Mouse (Mus musculus) midbrain, embryonic 16.5 days (tissue): ENCODE results near the gene Pdzd2. TPM values are rescaled to one million over a fixed set of nuclear protein-coding genes. Genes with fewer than 3 reads are reported as not detected.

Experiments
- ATAC-seq: fragments of 200-750 bp; cut with Nextera tagmentation; 2 replicates; pipeline ENCODE4 v1.8.0; 2017; ENCODE audit warnings: moderate TSS enrichment
- H3K27ac ChIP-seq: fragments of 300-500 bp; sonication (generic); 2 replicates; pipeline ENCODE4 v1.5.1; 2014; ENCODE audit warnings: mild to moderate bottlenecking, low read length, mixed read lengths
- H3K27me3 ChIP-seq: fragments of 300-500 bp; sonication (generic); 2 replicates; pipeline ENCODE4 v1.6.1; 2014; ENCODE audit warnings: low read depth, low read length, mixed read lengths; ENCODE audit not compliant: control insufficient read depth, insufficient read depth
- H3K36me3 ChIP-seq: fragments of 300-500 bp; sonication (generic); 2 replicates; pipeline ENCODE4 v1.6.1; 2014; ENCODE audit warnings: mild to moderate bottlenecking, low read length, moderate library complexity, mixed read lengths; ENCODE audit not compliant: control insufficient read depth, insufficient read depth
- H3K4me1 ChIP-seq: fragments of 300-500 bp; sonication (generic); 2 replicates; pipeline ENCODE4 v1.6.1; 2014; ENCODE audit warnings: mild to moderate bottlenecking, low read length, mixed read lengths; ENCODE audit not compliant: control insufficient read depth, insufficient read depth
- H3K4me2 ChIP-seq: fragments of 300-500 bp; sonication (generic); 2 replicates; pipeline ENCODE4 v1.6.1; 2014; ENCODE audit warnings: mild to moderate bottlenecking, low read length, mixed read lengths
- H3K4me3 ChIP-seq: fragments of 300-500 bp; sonication (generic); 2 replicates; pipeline ENCODE4 v1.5.1; 2014; ENCODE audit warnings: low read depth, mild to moderate bottlenecking, low read length, moderate library complexity, mixed read lengths
- H3K9ac ChIP-seq: fragments of 300-500 bp; sonication (generic); 2 replicates; pipeline ENCODE4 v1.6.1; 2014; ENCODE audit warnings: low read depth, low read length, mixed read lengths
- H3K9me3 ChIP-seq: fragments of 300-500 bp; sonication (generic); replicated peaks from 2 replicates; pipeline ENCODE4 v1.6.1; 2014; ENCODE audit warnings: mild to moderate bottlenecking, low read length, mixed read lengths; ENCODE audit not compliant: control insufficient read depth, poor library complexity, severe bottlenecking
- WGBS: fragments of 180-500 bp; shearing (Covaris S2); extraction: QIAGEN DNeasy Blood & Tissue Kit; methylation state at CpG from one replicate; pipeline ENCODE4 v1.1.7; 2014; 5-methylcytosine and 5-hydroxymethylcytosine counted together
- polyA plus RNA-seq: library from polyadenylated mRNA; unstranded; fragments of >200 nt; fragmentation: Nextera tagmentation; extraction: Ambion mirVana; gene quantifications from 2 replicates; pipeline ENCODE4 v1.2.1, GENCODE M21; 2015

Gene Pdzd2
- polyA plus RNA-seq, 1 experiment from 2014 or later, result 14.5 TPM

DNA sequence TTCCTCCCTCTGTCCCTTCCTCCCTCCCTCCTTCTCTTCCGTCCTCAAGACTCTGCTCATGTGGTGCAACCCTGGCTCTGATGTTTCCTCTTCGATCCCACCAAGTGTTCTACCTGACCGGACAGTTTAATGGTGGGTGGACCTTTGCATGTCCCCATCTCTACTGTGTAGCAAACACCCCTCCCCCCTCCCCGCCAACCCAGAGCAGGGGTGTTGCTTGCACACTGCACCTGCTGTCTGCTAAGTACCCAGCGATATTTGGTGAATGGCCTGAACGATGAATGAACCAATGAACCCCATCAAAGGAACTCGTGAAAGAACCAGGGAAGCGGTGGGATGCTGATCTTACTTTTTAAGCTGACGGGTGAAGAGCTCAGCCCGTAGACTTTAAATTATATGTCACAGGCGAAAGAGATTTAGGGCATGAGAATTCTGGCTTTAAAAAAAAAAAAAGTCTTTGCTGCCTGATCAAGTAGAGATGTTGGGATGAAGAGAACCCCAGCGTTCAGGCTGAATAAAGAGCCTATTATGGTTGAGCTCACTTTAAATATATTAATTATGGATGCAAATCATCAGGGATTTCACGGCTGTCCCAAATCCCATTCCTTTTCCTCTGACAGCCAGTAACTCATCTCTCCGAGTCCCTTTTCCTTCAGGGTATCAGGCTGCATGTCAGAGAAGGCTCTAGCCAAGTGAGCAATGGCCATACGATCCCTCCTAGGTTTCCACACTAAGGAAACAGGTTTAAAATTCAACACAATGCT, 350.8 kb downstream of the Pdzd2 start:
- H3K9ac ChIP-seq, result no peak overlapping the region
- 23% methylated on average over 15 of the region's 15 CpGs for WGBS
- H3K9me3 ChIP-seq, result no peaks in the 10 kb centered on the region
- H3K27ac ChIP-seq, result peak overlapping the region; percentile 34; the same call in 1 of the 2 replicates
- no peak overlapping the region for H3K4me2 ChIP-seq
- H3K4me3 ChIP-seq, result no peak overlapping the region
- ATAC-seq, result peak; percentile 75
- peaks cover 3% of the 10 kb centered on the region; the same call in 1 of the 2 replicates for H3K4me1 ChIP-seq
- H3K27me3 ChIP-seq, result no peaks in the 10 kb centered on the region
- no peaks in the 10 kb centered on the region for H3K36me3 ChIP-seq

DNA sequence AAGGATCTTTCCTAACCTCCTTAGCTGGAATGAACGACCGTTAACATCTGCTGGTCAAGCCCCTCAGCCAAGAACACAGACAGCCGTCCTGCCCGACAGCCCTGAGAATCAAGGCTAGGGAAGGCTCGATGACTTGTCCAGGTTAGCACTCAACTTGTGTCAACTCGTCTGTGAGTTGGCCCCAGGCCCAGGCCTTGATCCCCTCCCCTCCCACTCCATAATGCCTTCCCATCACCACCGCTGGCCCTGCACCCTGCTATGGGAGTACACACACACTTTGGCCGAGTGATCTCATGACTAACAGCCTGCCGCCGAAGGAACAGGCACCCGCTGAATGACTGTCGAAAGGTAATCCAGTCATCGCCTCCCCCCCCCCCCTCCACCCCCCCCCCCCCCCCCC, 355.0 kb downstream of the Pdzd2 start:
- H3K4me2 ChIP-seq, result no peak overlapping the region

DNA sequence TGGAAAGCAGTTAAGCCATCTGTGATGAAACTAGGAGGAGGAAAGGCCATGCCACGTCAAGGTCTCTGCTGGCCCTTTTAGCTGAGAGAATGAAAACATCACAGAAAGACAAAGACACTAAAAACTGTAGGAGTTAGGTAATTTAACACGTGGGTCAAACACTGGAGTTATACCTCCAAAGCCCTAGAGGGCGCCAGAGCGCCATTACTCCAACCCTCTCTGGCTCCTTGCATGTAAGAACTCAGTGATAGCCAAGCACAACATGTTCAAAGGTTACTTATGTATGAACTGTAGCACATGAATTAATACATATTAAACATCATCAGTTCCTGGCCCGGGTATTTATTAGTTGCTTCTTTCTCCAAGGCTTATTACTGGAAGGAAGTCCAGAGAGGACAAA, 359.2 kb downstream of the Pdzd2 start:
- Histone ChIP-seq H3K36me3 (no peaks in the 10 kb centered on the region), H3K4me1 (peaks cover 6% of the 10 kb centered on the region; the same call in 1 of the 2 replicates), H3K27ac (no peak overlapping the region), H3K9me3 (no peaks in the 10 kb centered on the region), H3K27me3 (0 out of 2 replicates have a peak, but pooled peaks cover 2% of the 10 kb centered on the region), H3K4me3 (no peak overlapping the region), H3K9ac (no peak overlapping the region), H3K4me2 (no peak overlapping the region)
- no peak for ATAC-seq
- WGBS, result 55% methylated on average over 5 of the region's 5 CpGs

More for the DNA sequence above, 355.0 kb downstream of the Pdzd2 start:
- Histone ChIP-seq H3K4me3 (no peak overlapping the region), H3K4me1 (peaks cover 3% of the 10 kb centered on the region; the same call in 1 of the 2 replicates), H3K9me3 (no peaks in the 10 kb centered on the region), H3K27me3 (no peaks in the 10 kb centered on the region), H3K36me3 (no peaks in the 10 kb centered on the region), H3K27ac (no peak overlapping the region), H3K9ac (no peak overlapping the region)
- 80% methylated on average over 13 of the region's 13 CpGs for WGBS
- ATAC-seq, result no peak

DNA sequence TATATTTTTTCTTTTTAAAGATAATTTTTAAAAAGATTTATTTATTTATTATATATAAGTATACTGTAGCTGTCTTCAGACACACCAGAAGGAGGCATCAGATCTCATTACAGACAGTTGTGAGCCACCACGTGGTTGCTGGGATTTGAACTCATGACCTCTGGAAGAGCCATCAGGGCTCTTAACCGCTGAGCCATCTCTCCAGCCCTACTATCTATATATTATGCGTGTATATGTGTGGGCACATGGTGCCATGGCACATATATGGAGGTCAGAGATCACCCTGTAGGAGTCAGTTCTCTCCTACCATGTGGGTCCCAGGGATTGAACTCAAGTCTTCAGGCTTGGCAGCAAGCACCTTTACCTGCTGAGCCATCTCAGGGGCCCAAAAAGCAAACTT, 359.7 kb downstream of the Pdzd2 start:
- no peak for ATAC-seq
- H3K36me3 ChIP-seq, result no peaks in the 10 kb centered on the region
- no peak overlapping the region for H3K9ac ChIP-seq
- H3K4me3 ChIP-seq, result no peak overlapping the region
- H3K27ac ChIP-seq, result no peak overlapping the region
- no peak overlapping the region for H3K4me2 ChIP-seq
- peaks cover 6% of the 10 kb centered on the region; the same call in 1 of the 2 replicates for H3K4me1 ChIP-seq
- no peaks in the 10 kb centered on the region for H3K9me3 ChIP-seq
- 0 out of 2 replicates have a peak, but pooled peaks cover 2% of the 10 kb centered on the region for H3K27me3 ChIP-seq
- WGBS, result 92% methylated on average over 3 of the region's 3 CpGs

DNA sequence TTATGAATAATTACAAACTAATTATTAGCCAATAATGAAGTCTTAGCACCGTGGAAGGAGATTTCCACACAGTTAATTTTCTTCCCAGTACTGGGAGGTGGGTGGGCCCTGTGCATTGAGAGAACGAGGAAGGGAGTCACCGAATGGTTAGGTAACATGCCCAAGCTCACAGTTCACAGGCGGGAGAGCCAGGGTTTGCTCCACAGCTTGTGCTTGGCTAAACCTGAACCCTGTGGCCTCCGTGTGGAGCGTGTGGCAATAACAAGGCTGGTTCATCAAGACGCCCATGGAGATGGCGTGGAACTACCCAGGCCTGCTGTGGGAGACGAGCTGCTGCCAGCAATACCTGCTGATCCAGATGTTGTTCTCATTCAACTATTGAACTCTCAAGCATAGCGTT, 361.9 kb downstream of the Pdzd2 start:
- Histone ChIP-seq H3K9ac (no peak overlapping the region), H3K4me2 (no peak overlapping the region), H3K27me3 (0 out of 2 replicates have a peak, but pooled peaks cover 2% of the 10 kb centered on the region), H3K4me3 (no peak overlapping the region), H3K36me3 (no peaks in the 10 kb centered on the region), H3K27ac (no peak overlapping the region), H3K9me3 (no peaks in the 10 kb centered on the region), H3K4me1 (peaks cover 6% of the 10 kb centered on the region; the same call in 1 of the 2 replicates)
- 77% methylated on average over 10 of the region's 10 CpGs for WGBS
- no peak for ATAC-seq

DNA sequence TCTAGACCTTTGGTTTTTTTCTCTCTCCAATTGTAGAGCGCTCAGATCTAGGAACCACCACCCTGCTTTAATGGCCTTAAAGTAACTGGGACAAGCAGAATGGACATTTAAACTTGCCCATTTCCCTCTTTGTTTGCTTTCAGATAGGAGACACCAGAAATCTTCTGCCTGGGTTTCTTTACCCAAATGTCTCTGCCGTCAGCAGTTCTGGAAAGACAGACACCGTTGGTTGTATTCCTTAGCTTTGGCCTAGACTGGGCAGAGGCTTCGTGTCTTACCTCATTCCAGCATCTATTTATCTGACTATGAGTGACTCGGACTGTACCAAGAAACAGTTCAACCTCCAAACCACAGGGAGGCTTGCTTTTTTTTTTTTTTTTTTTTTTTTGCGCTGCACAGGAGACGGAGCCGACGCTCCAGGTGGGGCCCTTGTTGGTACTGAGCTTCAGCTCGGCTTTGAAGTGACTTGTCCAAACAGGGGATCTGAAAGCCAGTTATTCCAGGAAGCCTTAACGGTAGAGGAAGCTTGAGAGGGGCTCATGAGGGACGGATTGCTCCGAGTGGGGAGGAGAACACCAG, 363.1 kb downstream of the Pdzd2 start:
- H3K9me3 ChIP-seq, result no peaks in the 10 kb centered on the region
- no peak for ATAC-seq
- no peak overlapping the region for H3K4me3 ChIP-seq
- no peak overlapping the region for H3K27ac ChIP-seq
- H3K27me3 ChIP-seq, result 0 out of 2 replicates have a peak, but pooled peaks cover 2% of the 10 kb centered on the region
- H3K36me3 ChIP-seq, result no peaks in the 10 kb centered on the region
- H3K9ac ChIP-seq, result no peak overlapping the region
- WGBS, result 35% methylated on average over 13 of the region's 13 CpGs
- H3K4me2 ChIP-seq, result no peak overlapping the region
- H3K4me1 ChIP-seq, result peaks cover 6% of the 10 kb centered on the region; the same call in 1 of the 2 replicates

DNA sequence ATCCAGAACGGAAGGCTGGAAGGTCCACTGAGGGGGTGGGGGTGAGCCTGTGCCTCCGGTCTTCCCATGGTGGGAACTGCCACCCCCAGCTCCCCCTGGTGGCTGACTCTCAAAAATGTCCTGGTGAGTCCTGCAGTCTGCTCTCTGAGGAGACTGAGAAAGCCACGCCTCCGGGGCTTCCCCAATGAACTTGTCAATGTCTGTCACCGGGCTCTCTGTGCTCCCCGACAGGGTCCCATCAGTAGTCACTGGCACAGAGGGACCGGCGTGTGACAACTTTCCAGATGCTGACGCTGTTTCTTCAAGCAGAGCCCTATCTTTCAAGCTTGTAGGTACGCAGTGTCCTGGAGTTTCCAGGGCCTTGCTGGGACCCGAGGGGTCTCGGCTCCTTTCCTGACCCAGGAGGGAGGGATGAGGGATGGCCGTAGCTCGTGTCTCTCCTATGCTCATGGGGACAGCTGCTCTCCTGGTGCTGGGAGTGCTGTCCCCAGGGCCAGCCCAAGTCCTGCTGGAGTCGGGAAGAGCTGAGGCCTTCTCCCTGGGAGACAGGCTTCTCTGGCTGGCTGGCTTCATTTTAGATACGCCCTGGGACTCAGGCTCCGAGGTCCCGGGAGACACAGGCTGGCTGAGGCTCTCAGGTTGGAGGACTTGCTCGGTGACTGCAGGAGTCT, 363.9 kb downstream of the Pdzd2 start:
- Histone ChIP-seq H3K36me3 (no peaks in the 10 kb centered on the region), H3K9me3 (no peaks in the 10 kb centered on the region), H3K27ac (no peak overlapping the region), H3K4me1 (peaks cover 9% of the 10 kb centered on the region), H3K4me2 (peak overlapping the region; percentile 46), H3K9ac (0 out of 2 replicates have a peak overlapping the region, but pooled peaks have one; percentile 4), H3K4me3 (peak overlapping the region; percentile 14), H3K27me3 (0 out of 2 replicates have a peak, but pooled peaks cover 2% of the 10 kb centered on the region)
- 4% methylated on average over 19 of the region's 19 CpGs for WGBS
- peak; percentile 41 for ATAC-seq

DNA sequence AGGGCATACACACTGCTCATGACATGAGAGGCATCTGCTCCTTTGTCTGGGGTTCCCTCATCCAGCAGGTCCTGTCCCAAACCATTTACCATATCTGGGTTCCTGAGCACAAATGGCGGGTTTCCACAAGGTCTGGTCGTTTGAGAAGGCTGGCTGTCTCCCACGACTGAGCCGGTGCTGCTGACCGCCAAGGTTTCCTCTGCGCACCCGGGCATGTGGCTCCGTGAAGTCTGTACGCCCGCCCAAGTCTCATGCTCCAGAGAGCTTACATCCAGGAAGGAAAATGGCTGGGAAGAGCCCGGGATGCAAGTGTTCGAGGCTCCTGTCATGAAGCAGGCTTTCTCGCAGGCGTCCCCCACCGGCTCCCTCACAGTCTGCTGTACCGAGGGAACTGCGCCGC, 364.8 kb downstream of the Pdzd2 start:
- ATAC-seq, result no peak
- peaks cover 9% of the 10 kb centered on the region for H3K4me1 ChIP-seq
- 68% methylated on average over 18 of the region's 18 CpGs for WGBS
- no peak overlapping the region for H3K4me3 ChIP-seq
- H3K9ac ChIP-seq, result no peak overlapping the region
- H3K27ac ChIP-seq, result no peak overlapping the region
- no peaks in the 10 kb centered on the region for H3K9me3 ChIP-seq
- no peaks in the 10 kb centered on the region for H3K36me3 ChIP-seq
- 0 out of 2 replicates have a peak, but pooled peaks cover 2% of the 10 kb centered on the region for H3K27me3 ChIP-seq
- H3K4me2 ChIP-seq, result no peak overlapping the region; the same call in 1 of the 2 replicates
